Mouse (Mus musculus): ENCODE results near the gene Paox.
A peak's percentile ranks its signal among the peaks of the same experiment; 100 is the strongest.

The Paox gene

DNA sequence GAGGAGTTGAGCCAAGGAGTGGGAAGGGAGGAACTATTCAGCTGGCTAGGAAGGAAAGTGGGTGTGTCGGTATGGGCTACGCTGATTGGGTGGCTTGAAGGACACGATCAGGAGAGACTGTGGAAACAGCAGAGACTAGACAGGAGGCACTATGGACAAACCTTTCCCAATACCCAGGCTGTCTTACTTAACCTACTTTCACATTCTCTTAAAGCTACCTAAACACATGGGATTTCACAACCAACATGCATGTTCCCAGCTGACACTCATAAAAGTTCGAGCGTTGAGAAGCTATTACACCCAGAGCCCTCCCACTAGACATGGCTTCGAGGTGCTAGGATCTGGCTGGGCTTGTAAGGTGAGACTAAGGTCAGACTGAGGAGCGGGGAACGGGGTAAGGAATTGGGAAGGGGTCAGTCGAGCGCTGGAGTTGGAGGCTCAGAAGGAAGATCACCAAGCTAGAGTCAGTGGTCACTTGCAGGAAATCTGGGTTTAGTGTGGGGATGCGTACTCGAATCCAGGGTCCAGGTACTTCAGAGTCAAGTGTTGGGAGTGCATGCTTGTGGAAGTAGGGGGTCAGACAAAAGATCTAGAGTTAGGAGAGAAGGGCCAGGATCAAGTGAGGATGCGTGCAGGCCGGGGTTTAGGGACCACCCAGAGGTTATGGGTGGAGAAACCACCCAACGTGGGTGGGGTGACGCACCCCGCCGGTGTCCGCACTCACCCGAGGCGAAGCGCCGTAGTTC, at the start of gene Paox:
TSS of gene Paox (plus strand) at position 217 of the 746 bp plus-strand sequence.
- DNase-seq (ENCODE audit: low spot score), result peak; percentile 2

DNA sequence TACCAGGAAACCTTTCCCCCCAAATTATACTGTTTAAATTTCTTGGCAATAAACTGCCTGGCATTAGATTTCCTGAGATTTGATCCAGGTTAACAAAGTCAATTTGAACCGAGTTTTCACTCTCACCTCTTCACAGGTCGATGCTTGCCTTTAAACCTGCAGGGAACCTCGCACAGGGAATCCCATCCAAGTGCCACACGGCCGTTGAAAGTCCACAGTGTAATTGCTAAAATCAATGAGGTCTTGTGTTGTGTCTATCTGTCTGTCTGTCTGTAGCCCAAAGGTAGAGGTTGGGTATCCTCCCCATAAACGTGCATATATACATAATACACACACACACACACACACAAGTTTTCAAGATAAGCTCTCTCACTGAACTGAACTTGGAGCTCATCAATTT, 48.2 kb upstream of the Paox start:
- DNase-seq (ENCODE audit: low spot score), result no peak

DNA sequence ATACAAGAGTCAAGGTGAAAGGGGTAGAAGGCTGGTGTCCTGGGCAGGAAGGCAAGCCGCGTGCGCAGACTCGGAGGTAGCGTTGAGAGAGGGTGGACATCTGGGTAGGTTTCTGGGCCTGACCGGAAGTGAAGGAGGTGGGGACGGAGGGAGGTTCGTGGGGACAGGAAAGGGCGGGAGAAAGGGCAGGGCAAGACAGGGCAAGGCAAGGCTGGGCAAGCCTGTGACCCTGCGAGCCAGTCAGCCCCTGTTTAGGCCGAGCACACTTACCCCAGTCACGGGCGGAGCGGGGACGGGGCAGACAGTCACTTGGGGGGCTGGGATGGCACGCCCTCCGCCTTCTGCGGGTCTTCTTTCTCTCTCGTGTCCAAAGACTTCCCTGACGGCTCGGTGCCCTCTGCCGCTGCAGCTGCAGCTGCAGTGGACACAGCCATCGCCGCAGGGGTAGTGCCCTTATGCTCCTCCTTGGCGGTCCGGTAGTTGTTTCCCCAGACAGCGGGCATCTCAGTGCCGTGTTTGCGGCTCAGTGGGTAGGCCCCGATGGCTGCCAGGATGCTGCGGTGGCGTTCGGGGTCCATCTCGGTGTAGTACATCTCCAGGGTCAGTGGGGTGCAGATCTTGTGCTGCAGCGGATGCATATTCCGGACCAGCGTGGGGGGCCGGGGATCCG, 45.4 kb upstream of the Paox start:
- no peak for DNase-seq (ENCODE audit: low spot score)

DNA sequence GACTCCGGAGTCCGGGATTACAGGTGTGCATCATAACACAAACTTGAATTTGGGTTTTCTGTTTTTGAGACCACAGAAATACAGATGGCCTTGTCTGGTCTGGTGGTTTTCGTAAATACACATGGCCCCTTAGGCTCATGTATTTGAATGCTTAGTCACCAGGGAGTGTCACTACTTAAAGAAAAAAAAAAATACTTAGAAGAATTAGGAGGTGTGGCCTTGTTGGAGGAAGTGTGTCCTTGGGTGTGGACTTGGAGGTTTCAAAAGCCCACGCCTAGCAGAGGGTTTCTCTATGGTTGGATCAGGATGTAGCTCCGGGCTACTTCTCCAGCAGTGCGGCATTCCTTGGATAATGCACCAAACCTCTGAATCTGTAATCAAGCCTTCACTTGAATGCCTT, 37.9 kb upstream of the Paox start:
- DNase-seq (ENCODE audit: low spot score), result no peak

DNA sequence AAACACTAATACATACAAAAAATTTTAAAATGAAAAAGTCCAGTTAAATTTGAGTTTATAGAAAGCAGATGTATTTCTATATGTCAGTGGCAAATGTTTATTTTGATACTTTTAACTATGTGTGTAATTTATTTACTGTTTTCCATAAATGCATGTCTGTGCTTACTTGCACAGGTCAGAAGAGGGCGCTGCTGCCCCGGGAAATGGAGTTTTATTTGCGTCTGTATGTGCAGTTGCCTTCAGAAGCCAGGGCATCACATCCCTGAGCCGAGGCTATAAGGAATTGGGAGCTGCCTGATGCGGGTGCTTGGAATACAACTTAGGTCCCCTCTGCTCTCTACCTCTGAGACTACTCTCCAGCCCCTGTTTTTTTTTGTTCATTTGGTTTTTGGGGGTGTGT, 36.9 kb upstream of the Paox start:
- no peak for DNase-seq (ENCODE audit: low spot score)

DNA sequence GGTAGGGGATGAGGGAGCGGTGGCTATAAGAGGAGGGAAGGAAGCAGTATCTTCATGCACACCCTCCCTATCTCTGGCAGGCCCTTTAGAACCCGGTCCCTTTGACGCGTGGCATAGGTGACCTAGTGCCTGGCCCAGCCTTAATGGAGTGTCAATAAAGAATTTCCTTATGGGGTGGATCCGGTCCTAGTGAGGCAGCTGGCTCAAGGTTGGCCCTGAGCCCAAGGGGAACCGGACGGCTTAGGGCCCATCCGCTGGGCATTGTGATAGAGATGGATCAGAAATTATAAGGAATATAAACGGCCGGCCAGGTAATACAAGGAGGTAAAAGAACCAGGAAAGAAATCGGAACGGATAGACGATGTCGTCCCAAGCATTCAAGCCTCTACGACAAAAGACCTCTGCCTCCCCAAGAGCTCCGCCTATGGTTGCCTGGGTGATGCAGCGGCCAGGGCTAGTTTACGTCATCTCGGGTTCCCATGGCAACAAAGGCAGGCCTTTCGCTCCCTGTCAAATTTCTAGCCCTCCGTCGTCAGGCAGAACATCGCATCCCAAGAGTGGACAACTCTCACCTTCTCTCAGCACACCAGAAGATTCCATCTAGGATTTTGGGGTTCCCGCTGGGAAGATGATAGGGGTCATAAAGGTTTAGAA, 35.0 kb upstream of the Paox start:
- no peak for DNase-seq (ENCODE audit: low spot score)

DNA sequence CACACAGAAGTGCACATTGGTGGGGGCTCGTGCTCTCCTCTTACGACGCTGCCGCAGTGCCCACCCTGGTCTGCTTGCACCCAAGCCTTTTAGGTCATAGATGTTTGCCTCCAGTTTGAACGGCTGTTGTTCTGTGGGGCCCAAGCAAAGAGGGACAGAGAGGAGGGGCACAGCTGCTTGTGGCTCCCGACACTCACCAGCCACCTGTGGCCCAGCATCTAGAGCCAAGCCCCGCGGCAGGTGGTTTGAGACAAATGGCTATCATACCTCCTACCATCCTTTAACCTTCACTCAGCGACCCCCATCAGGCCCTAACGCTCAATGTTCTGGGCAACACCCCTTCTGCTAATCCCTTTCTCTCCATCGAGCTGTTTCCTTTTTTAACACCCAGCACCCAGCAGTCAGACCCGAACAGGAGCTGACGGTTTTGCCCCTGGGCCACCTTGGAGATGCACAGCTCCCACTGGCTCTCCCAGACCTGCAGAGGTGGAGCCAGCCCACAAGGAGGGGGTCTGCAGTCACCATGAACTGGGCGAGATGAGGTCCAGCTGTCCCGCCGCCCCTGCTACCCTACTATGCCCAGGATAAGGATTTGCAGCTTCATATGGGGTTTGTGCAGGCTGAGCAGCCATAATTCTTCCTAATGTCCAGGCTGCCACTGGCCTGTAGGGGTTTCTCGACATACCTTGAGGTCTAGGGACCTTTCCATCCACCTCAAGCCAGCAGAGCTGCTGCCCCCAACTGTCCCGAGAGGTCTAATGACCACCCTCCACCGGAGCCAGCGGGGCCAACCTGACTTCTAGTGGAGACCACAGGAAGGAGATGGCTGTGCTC, 34.0 kb upstream of the Paox start:
- no peak for DNase-seq (ENCODE audit: low spot score)

DNA sequence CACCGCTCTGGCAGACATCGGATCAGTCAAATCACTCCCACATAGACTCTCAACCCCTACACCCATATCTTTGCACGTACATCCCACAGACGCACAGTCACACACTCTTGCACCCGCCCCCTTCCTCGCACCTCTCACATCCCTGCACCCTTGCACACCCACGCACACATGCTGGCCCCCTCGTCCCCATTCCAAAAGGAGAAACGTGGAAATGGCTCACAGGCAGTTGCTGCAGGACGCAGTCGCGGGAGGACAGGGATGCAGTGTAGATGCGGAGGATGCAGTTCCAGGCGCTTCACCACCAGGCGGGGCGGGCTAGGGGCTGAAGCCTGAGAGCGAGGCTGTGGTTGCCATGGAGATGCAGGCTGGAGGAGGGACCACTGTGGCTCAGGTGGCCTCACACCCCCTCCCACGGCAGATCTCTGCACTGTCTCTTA, 33.3 kb upstream of the Paox start, which contains the start of gene Caly:
TSS of gene Caly (minus strand) at position 307 of the 437 bp plus-strand sequence.
- no peak for DNase-seq (ENCODE audit: low spot score)

DNA sequence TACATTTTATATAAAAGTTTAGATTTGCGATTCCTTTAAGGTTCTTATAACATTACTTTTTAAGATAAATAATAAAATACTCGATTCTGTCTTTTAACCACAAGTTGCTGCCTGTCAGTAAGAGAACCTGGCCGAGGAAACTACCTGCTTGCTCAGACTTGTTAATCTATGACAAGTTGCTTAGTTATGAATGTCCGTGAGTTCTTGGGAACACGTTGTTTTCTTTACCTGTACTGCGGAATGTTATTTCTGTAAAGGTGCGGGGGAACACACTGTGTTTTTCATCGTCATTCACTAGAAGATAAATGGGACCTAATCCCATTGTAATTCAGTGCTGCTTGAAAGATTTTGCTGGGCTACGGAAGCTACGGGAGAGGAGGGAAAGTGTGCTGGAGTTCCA, 25.0 kb upstream of the Paox start:
- no peak for DNase-seq (ENCODE audit: low spot score)

DNA sequence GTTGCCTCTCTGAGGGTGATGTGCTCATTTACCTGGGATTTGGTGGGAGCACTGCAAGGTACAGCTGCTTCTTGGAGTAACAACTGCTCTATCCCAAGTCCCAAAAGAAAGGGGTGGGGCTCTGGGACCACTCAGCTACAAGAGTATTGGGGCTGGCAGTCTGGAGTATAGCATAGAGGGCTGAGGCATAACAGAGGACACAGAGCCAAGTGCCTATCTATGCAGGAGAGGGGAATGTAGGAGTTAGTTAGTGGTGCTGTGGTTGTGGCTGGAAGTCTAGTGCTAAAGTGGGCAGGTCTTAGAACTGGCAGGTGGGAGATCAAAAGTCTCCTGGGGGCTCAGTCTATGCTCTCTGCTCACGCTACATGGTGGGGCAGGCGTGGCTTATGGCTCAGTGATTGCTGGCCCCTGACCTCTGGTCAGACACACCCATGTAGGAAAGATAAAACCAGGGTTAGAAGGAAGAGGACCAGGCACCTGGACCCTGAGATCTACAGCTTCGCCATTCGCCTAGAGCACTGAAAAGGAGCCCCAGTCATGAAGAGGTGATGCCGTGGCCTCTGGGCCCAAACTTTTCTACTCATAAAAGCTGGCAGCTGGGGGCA, 22.6 kb upstream of the Paox start, which contains the start of gene Prap1:
TSS of gene Prap1 (plus strand) at position 472 of the 605 bp plus-strand sequence.
- DNase-seq (ENCODE audit: low spot score), result no peak

DNA sequence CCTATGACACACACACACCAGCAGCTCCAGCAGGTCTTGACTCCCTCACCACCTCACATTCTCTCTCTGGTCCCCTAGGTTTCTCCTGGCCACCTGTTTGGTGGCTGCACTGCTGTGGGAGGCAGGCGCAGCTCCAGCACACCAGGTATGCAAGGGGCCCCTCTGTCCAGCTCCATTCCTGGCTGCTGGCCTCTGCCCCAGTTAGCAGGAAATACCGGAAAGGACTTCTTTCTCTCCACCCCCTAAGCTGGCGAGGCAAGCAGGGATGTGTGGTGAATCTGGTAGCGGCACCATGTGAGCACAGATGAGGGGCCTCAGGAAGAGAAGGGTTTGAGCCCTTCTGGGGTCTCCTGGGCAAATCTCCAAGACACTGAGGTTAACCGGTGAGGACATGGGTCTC, 20.6 kb upstream of the Paox start:
- no peak for DNase-seq (ENCODE audit: low spot score)

DNA sequence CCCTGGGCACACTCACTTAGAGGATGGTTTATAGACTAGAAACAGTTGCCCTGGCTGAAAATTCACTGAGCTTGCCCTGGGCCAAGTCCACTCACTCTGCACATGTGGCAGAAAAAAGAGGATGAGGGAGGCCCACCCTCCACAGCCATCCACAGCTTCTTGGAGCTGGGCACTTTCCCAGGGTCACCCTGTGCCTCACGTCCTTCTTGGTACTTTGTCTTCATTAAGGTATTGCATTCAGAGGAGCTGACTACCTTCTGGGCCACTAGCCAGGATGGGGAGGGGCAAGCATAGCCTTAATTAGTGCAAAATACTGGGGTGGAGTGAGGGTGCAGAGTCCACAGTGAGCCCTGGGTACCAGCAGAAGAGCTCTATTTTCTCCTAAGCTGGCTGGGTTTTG, 20.0 kb upstream of the Paox start:
- DNase-seq (ENCODE audit: low spot score), result no peak

DNA sequence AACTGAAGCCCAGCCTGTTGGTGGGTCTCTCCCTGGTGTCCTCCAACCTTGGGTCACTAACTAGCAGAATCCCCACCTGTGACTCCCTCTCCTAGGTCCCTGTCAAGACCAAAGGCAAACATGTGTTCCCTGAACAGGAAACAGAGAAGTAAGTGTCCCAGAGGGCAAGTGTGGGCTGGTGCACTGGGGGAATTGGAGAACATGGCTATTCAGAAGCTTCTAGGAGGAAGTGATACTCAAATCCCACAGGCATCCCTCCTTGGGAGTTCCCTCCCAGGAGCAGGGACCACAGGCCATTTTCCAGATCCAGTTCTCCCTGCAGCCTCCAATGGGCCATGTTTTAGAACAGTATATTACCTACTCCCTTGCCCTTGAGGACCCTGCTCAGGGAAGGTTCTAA, 19.5 kb upstream of the Paox start:
- no peak for DNase-seq (ENCODE audit: low spot score)

DNA sequence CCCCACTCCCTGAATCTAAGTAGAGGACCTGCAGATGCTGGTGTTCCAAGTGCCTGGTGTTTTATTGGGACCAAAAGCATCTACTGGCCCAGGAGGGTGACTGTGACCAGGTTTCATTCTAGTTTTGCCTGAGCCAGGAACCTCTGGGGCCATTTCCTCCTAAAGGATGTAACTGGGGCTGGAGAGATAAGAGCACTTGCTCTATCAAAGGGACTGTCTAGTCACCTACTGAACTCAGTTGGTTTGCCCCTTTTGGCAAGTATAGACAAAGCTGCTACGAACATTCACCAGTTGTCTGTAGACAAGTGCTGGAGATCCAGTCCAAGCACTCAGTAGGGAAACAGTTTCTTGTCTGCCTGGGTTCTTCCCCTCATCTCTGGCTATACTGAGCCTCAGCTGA, 17.1 kb upstream of the Paox start:
- DNase-seq (ENCODE audit: low spot score), result no peak

DNA sequence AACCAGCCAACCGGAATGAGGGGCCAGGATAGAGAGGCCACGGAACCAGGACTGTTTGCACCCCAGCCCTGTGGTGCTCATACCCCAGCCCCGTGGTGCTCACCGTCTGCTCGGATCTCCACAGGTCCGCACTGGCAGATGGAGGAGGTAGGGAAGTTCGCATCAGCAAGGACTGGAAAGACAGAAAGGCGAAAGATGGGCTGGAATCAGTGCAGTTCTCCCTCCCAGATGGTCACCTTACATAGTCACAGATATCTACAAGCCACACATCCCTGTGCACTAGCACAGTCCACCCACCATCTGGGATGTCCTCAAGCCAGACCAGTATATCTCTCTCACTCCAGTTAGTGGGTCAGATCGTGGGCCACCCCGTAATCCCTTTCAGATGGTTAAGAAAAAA, 14.1 kb upstream of the Paox start:
- no peak for DNase-seq (ENCODE audit: low spot score)

DNA sequence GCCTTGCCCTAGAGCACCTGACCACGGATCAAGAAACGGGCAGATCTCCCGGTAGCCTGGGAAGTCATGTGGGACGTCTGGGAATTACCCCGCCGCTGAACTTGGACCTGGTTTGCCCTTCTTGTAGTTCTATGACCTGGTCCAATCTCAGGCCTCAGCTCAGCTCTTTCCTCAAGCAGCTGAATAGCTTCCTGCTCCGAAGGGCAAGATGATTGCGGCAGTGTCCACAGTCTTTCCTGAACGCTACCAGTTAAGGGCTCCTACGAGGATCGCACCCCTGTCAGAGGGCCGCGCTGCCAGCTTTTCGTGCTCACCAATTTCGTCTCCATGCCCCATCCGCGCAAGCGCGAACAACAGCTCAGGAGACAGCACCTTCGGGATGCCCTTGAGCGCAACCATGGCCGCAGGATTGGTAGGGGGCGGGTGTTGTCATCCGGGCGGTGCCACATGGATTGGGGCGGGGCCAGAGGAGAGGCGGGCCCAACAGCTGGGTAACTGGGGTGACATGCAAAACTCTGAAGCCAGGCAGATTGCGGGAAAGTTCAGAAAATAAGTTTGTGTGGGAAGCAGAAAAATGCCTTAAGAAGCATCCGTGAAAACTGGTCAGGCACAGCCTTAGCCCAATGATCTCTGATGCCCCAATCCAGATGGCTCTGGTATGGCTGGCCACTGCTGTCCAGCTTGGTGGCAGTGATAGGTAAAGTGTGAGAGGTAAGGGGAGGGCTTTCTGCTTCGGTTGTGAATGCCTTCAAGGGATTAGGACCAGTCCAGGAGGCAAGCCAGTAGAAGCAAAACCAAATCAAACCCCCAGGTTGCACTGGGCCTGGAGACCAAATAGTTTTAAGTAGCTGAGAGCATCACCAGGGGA, 13.4 kb upstream of the Paox start, which contains the start of gene Fuom:
TSS of gene Fuom (minus strand) at position 449 of the 868 bp plus-strand sequence.
- peak; percentile 50 for DNase-seq (ENCODE audit: low spot score)

DNA sequence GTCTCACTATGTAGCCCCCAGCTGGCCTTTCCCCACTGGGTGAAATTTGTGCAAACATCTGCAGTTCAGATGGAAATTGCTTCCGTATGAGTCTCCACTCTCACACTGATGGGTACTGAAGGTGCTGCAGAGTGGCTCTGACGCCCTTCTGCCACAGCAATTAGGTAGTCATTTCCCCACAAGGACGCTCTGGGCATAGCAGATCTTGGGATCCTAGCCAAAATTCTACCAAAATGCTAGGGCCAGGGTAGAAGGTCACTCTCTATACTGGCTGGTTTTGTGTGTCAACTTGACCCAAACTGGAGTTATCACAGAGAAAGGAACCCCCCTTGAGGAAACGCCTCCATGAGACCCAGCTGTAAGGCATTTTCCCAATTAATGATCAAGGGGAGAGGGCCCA, 11.6 kb upstream of the Paox start:
- no peak for DNase-seq (ENCODE audit: low spot score)

DNA sequence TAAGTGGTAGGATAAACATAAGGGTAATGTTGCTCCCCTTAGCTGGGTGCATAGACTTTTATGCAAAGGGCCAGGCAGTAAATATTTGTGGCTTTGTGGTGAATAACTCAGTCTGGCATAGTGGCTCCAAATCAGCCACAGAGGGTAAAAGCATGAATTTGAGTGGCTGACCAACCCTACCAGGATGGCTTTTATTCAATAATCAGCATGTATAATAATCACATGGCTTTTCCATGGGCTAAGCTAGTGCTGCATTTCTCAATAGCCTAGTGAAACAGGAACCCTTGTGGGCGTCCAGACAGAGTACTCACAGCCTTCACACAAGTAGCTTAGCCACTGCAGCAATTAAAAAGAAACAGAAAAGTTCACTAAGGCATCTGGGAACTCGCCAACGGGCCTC, 3.7 kb upstream of the Paox start:
- DNase-seq (ENCODE audit: low spot score), result no peak

DNA sequence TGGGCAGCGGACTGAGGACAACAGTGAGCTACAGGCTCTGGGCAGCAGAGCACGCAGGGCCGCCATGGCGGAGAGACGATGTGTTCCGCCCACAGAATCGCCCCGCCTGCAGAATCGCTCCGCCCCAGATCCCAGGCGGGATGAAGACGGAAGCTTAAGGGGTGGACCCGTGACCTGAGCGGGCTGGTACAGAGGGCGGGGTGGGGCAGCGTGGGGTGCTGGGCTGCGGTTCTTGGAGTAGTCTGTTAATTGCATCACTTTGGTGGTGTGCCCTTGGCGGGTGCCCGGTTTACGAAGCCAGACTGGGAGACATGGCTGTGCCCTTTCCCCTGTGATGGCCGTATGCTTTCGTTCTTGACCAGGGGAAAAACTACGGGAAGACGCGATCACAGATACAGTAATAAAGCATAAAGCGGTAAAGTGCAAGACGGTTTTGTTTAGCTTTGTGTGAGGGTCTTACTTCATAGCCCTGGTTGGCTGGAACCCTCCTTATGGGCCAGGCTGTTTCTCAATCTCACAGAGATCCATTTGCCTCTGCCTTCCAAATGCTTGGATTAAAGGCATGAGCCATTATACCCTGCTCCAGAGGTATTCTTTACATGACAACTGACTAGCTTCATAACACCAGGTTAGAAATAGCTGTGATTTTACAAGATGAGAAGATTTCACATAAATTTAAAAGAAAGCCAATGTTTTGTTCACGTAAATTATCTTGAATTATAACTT, 893 bp downstream of the Paox start, which contains the start of gene Echs1:
TSS of gene Echs1 (minus strand) at position 148 of the 726 bp plus-strand sequence.
- peak; percentile 82 for DNase-seq (ENCODE audit: low spot score)

DNA sequence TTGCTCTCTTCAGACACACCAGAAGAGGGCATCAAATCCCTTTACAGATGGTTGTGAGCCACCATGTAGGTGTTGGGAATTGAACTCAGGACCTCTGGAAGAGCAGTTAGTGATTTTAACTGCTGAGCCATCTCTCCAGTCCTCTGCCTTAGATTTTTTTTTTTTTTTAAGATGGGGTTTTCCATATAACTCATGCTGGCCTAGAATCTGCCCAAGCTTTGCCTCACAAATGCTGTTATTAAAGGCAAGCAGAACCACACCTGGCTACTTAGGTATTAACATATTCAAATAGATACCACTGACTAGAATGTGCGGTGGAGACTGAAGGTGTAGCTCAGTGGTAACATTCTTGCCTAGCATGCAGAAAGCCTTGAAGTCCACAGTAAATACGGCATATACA, 4.9 kb downstream of the Paox start:
- no peak for DNase-seq (ENCODE audit: low spot score)
